Mouse (Mus musculus) B cell, adult (primary cell): ENCODE data around the gene Nudt2. TPM values are rescaled to one million over a fixed set of nuclear protein-coding genes. Genes with fewer than 3 reads are reported as not detected.

Experiments used
- total RNA-seq: library from RNA; stranded (reverse); gene quantifications from 4 replicates; pipeline ENCODE4 v1.2.4, GENCODE M21; 2023; ENCODE audit not compliant: inconsistent age

Nudt2 gene
- 3.7 to 5.9 TPM (median 5.3 TPM) in 4 replicates for total RNA-seq

GRCm38 (mm10) chr4:41464345-41465286 is at the start of gene Nudt2, which contains the start of gene Kif24:
Gene Nudt2 (plus strand): TSS chr4:41465151.
Gene Kif24 (minus strand): TSS chr4:41464887.

DNA sequence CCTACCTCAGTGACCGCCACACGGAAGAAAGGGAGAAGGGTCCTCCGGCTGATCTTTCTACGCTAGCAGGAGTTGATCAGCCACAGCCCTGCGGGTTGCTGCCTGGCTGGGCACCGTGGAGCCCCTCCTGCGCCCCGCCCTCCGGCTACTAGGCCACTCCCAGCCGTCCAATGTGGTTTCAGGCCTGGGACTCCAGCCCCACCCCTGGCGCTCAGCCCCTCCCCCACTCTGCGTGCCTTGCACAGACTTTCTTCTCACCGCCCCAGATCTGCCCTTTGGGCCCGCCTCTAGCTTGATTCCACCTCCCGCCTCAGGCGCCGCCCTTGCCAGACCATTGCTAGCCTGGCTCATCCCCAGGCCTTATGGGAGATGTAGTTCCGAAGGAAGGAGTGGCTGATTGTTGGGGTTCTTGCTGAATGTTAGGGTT is 38.0 kb downstream of the Nudt2 start, which contains the start of gene AI464131:
Gene AI464131, minus strand, starts transcription at position 91 of the 427 bp plus-strand sequence.

GRCm38 (mm10) chr4:41517233-41517632 is 52.3 kb downstream of the Nudt2 start, which contains the start of gene 1110017D15Rik:
Gene 1110017D15Rik (minus strand): TSS chr4:41517333.

Other genes with a start within 250 kb of the Nudt2 start
- 51.9 to 63.1 TPM (median 58.3 TPM) in 4 replicates for gene Ubap2, start 190.0 kb upstream of the Nudt2 start, total RNA-seq
- gene Dcaf12, start 150.3 kb upstream of the Nudt2 start, total RNA-seq: 40.3 to 44.5 TPM (median 42.0 TPM) in 4 replicates
- gene Ubap1, start 116.2 kb upstream of the Nudt2 start, total RNA-seq: 45.4 to 54.3 TPM (median 51.5 TPM) in 4 replicates
- 3.0 to 4.6 TPM (median 3.5 TPM) in 4 replicates for gene Kif24, start 264 bp upstream of the Nudt2 start, total RNA-seq
- not detected in 4 replicates for gene AI464131, start 37.9 kb downstream of the Nudt2 start, total RNA-seq
- gene 1110017D15Rik, start 52.2 kb downstream of the Nudt2 start, total RNA-seq: not detected in 4 replicates
- 13.8 to 14.4 TPM (median 14.4 TPM) in 4 replicates for gene Fam219a, start 104.4 kb downstream of the Nudt2 start, total RNA-seq
- not detected in 4 replicates for gene Dnaic1, start 104.6 kb downstream of the Nudt2 start, total RNA-seq
- gene Enho, start 175.2 kb downstream of the Nudt2 start, total RNA-seq: not detected in 4 replicates
- gene Cntfr, start 231.9 kb downstream of the Nudt2 start, total RNA-seq: not detected in 4 replicates
- 13.9 to 18.6 TPM (median 15.3 TPM) in 4 replicates for gene Il11ra1, start 234.8 kb downstream of the Nudt2 start, total RNA-seq
- gene Rpp25l, start 248.4 kb downstream of the Nudt2 start, total RNA-seq: 30.3 to 35.1 TPM (median 34.0 TPM) in 4 replicates